Mouse (Mus musculus) heart, adult 9 months (tissue): ENCODE data around the gene Nek1.
"Not testable (repeated sequence)": the region's sequence is repeated elsewhere in the genome, so short reads cannot be mapped to it uniquely, and the experiment has no call there.

Experiments
- DNase-seq, 2 experiments: peaks; one replicate each; pipeline ENCODE4 v3.0.0; 2022; ENCODE audit warnings: low spot score in 2 of 2

The Nek1 gene

DNA sequence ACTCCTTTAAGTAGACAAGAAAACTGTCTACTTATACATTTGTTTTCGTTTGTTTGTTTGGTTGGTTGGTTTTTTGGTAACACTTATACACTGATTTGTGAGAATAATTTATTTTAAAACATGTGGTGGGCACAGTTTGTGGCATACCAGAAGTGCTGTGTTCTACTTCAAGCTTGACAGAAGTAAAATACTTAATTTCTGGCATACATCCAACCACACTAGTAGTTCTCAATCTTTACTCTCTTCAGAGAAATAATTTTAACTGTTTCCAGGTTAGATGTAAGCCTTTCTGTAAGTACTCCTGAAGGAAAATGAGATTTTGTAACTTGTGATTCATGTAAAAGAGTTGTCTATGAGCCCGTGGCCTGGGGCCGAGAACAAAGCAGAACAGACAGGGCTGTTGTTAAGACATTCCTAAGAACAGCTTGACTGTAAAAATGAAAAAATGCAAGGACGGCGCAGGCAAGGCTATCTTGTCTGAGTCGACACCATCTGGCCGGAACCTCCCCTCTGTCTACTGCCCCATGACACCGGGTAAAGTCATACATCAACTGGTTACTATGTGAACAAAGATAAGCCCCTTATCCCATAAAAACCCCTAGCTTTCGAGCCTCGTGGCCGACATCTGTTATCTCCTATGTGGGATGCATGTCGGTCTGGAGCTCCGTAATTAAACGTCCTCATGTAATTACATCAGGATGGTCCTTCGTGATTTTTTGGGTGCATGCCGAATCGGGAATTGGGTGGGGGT lies 8.6 kb upstream of the Nek1 start:
- DNase-seq, result not testable (repeated sequence)

DNA sequence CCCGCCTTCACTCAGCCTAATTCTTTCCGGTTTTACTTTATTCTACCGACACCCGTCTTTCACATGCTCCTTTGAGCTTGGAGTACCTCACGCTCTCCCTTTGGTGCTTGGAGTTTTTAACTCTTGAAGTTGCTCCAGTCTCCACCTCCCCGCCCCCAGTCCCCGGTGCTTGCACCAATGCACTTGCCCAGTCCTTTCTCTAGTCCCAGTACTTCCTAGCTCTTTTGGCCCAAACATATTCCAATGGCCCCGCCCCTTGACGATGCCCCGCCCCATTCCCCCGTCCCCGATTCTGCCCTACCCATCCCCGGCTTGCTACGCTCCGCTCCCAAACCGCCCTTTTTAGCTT lies 460 bp upstream of the Nek1 start:
- peak; percentile 78 to 84 for DNase-seq

DNA sequence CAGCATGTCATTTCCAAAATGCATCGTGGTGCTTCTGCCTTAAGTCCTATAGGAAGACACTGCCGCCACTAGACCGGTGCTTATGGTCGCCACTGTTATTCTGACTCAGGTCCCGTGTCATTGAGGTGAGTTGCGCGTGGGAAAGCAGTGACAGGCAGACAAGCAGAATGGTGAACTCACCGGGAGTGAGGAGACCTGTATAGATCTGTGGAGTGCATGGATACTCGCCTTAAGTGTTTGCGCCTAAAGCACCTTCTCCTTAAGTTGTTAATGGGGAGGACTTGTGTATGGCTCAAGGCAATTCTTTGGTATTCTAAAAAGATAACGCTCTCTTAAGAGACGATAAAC lies 618 bp downstream of the Nek1 start:
- DNase-seq, result no peak

DNA sequence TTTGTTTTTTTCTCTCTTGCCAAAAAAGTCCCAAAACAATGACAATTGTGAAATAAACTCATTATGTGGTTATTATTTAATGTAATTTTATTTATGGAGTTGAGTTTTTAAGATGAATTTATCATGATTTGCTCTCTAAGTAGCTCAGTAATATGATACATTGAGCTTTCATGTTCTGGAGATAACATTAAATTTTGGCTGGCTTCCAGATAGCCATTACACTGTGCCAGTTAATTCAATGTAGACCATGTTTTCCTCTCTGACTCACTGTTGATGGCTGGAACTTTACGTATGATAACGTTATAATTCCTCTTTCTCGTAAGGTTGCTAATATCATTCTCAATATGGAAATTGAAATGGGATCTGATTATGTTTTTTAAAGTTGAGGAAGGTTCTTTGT lies 3.5 kb downstream of the Nek1 start:
- no peak for DNase-seq

GRCm38 (mm10) chr8:61041951-61042350 lies 49.0 kb downstream of the Nek1 start:
- DNase-seq, result peak in 1 of 2 experiments; percentile 5

- DNase-seq, result no peak
Observed at GRCm38 (mm10) chr8:61043874-61044273, 50.9 kb downstream of the Nek1 start.

DNA sequence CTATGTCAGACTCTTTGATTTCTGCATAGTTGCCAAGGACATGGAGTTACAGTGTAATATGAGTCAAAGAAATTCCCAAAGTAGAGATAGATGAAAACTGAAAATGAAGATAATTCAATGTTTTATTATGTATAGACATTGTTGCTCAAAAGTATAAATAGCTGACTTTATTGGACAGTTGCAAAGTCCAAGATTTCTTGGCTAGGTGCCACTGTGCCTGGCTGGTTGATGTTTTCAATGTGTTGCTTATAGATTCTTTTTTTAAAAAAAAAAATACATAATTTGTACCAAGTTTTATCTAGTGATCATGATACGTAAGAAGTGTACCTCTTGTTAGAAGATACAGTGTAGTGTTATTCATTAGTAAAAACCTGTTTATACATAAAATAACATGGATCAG lies 53.8 kb downstream of the Nek1 start:
- DNase-seq, result no peak

DNA sequence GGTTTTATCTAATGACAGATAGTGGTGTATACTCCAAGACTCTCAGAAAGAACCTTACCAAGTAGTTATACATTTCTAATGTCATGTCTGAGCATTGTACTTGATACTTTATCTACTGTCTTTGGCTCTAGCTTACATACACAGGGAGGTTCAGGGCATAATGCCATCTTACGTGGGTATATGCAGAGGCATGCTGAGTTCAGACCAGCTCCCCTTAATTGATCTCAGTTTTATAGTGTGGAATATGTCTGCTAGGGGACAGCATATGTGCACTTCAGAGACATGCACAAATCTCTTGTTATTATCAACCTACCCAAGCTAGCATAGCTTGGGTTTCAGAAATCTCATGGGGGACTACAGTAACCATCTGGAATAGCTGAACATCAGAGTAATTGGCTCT lies 60.0 kb downstream of the Nek1 start:
- DNase-seq, result no peak

GRCm38 (mm10) chr8:61054313-61054712 lies 61.3 kb downstream of the Nek1 start:
- no peak for DNase-seq

GRCm38 (mm10) chr8:61056997-61057396 lies 64.0 kb downstream of the Nek1 start:
- no peak for DNase-seq

GRCm38 (mm10) chr8:61059143-61059542 lies 66.1 kb downstream of the Nek1 start:
- no peak for DNase-seq

DNA sequence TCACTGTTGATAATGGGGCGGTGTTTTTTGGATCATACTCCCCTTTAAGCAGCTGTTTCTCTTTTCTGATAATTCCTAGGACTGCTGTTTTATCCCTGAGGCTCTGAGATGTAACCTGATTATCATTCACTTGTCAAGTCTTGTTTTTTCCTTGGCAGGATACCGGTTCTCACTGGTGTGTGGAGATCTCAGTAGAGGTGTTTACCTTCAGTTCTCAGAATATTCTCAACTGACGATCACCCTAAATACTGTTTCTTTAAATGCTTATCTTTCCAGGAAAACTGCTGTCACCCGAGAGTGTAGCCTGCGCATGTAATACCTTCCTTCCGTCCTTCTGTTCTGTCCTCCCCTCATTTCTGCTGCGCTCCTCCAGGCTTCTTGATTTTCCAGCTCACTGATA lies 67.4 kb downstream of the Nek1 start:
- DNase-seq, result no peak

- DNase-seq, result no peak
Observed at GRCm38 (mm10) chr8:61075059-61075458, 82.1 kb downstream of the Nek1 start.

DNA sequence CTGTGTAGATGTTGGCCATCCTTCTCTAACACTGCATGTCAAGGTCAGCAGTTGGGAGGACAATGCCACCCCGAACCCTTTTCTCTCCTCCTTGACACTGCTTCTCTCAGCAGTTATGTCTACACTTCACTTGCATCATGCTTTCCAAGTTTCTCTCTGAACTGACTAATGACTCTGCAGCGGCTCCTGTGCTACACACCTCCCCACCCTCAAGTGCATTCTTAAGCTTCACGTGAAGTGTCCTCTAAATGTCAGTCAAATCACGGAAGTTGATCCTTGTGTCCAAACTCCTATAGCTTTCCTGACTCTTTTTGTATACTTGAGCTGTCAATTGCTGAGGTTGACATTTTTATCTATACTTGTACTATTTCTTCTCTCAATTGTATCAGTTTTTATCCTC lies 117.5 kb downstream of the Nek1 start:
- DNase-seq, result no peak

DNA sequence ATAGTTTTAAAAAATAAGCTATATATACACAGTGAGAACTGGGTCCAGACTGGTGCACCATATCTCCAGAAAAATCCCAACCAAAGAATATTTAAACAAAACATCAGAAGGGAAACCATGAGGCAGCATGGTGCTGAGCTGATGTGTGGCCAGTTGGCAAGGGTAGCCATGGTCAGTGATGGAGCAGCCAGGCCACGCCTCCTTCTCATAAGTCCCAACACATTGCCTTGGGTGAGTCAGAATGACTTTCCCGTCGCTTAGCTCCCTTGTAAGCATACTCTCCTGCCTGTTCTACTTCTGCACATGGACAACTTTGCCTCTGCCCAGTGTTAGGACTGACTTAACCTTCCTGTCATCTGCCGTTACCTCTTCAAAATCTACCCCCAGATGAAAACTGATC lies 118.9 kb downstream of the Nek1 start:
- no peak for DNase-seq

- DNase-seq, result no peak
Observed at GRCm38 (mm10) chr8:61121631-61122030, 128.6 kb downstream of the Nek1 start.

DNA sequence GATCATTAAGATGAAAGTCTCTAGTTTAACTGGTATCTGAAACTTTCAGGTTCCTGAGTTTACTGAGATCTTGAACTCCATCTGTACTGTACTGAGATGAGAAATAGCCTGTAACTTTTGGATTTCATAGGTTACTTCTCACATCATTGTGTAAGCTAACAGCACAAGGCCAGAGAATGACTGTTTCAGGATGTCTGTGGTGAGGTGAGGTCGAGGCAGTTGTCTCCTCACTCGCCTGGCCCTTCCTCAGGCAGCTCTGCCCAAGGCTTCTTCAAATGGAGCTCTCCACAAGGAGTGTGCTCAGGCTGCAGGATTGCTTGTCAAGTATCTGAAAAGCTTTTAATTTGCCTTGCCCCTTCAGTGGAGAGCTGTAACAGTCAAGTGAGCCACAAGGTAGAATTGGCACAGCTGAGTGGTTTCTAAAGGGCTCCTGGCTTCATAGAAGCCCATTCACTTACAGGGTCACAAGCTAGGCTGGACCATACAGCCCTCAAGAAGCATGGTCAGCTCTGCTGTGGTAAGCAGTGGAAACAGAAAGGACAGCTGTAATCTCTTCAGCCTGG lies 134.4 kb downstream of the Nek1 start:
- no peak for DNase-seq

DNA sequence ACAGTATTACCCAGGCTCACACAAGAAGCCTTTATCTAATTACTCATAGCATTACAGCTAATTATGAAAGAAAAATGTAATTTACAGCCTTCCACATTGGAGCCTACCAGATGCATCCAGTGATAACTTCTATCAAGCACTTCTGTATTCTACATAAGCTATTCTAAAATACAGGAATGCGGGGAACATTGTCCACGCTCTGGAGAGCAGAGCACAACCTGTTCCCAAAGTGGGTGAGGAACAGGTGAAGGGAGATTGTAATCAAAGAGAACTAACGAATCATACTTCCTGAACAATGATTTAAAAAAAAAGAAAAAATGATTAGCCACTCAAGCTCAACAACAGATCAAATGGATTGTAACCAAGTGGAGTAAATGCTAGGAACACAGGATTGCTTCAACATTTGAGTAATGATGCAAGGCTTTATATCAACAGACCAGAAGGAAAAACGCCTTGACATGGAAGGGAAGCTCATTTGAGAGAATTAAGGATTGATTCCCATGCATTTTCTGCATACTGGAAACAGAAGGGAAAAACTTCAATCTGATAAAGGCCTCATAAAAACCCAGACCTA lies 139.7 kb downstream of the Nek1 start:
- DNase-seq, result no peak

DNA sequence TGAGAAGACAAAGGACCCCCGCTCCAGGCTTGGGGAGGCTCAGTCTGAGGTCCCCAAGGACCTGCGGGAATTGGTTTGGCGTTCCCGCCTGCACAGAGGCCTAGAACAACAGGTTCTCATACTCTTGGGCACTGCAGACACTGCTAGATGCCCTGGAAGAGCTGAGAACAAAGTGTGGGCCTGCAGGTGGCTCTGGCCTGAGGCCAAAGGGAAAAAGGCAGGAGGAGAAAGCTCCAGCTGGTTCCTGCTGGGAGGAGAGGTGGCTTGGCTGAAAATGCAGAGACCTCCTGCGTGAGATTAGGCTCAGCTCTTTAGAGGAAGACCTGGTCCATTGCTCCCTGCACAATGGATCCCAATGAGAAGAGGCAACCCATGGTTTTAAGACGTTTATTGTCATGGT lies 148.9 kb downstream of the Nek1 start:
- no peak for DNase-seq

- DNase-seq, result no peak
Observed at GRCm38 (mm10) chr8:61142302-61142701, 149.3 kb downstream of the Nek1 start.

DNA sequence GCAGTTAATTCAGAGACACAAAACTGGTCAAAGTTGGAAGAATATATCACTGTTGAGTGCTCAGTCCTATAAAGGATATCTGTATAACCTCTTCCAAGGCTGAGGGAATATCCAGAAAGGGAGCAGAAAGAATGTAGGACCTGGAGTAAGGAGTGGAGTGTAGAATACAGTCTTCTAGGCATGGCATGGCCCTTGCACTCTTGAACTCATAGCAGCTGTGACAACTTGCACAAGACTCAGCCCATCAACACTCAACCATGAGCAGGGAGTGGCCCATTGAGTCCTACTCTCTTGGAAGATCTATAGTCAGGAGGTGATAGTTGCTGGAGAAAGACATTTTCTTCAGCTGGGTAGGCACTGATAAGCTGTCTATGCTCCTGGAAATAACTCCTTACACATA lies 149.8 kb downstream of the Nek1 start:
- no peak for DNase-seq

- no peak for DNase-seq
Observed at GRCm38 (mm10) chr8:61148728-61149127, 155.7 kb downstream of the Nek1 start.

DNA sequence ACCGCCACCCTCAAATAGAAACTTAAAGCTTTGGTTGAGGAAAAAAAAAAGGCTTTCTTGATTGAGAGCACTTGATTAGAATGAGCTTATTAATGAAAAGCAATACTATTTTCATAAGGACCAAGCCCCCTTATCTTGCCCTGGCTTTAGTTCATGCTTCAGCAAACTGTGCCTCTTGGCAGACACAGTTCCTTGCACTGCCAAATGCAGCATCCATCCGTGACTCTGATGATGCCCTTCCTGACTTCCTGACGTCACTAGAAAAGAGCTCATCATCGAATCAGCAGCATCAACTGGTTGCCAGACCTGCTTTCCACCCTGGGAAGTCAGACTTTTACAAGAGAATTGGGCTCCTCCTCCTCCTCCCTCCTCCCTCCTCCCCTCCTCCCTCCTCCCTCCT lies 157.6 kb downstream of the Nek1 start:
- DNase-seq, result no peak

DNA sequence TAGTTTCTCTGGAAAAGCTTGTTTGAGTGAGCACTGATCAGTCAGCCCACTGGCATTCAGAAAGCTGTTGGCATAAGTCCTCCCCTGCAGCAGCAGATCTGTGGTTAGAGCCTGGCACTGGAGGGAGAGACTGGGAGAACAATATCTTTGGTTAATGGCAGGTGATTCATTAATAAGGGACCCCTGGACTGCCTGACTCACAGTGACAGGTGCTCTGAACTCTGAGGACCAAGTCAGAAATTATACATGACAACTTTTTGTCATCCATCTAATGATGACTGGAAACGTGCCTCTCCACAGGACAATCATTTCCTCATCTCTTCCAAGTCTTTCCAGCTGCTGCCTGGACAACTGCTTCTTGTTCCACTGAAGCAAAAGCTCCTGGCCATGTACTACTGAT lies 163.4 kb downstream of the Nek1 start:
- DNase-seq, result no peak
